Mouse (Mus musculus) kidney, adult 11 months (tissue): ENCODE data around the gene Dmbt1.
"Not testable (repeated sequence)": the region's sequence is repeated elsewhere in the genome, so short reads cannot be mapped to it uniquely, and the experiment has no call there.

Experiments
- DNase-seq: peaks from one replicate; pipeline ENCODE4 v3.0.0; 2022

Gene Dmbt1

GRCm38 (mm10) chr7:131054808-131055370, 23.0 kb downstream of the Dmbt1 start:
- DNase-seq: no peak

- not testable (repeated sequence) for DNase-seq
These were observed 26.1 kb downstream of the Dmbt1 start for GRCm38 (mm10) chr7:131057918-131058317.

GRCm38 (mm10) chr7:131059808-131060207, 28.0 kb downstream of the Dmbt1 start:
- not testable (repeated sequence) for DNase-seq

GRCm38 (mm10) chr7:131062541-131062940, 30.7 kb downstream of the Dmbt1 start:
- DNase-seq: no peak

GRCm38 (mm10) chr7:131068191-131068590, 36.3 kb downstream of the Dmbt1 start:
- not testable (repeated sequence) for DNase-seq

- not testable (repeated sequence) for DNase-seq
These were observed 41.6 kb downstream of the Dmbt1 start for GRCm38 (mm10) chr7:131073476-131073875.

- not testable (repeated sequence) for DNase-seq
These were observed 42.2 kb downstream of the Dmbt1 start for GRCm38 (mm10) chr7:131074098-131074497.

GRCm38 (mm10) chr7:131075956-131076355, 44.1 kb downstream of the Dmbt1 start:
- no peak for DNase-seq

GRCm38 (mm10) chr7:131082403-131082802, 50.5 kb downstream of the Dmbt1 start:
- DNase-seq: not testable (repeated sequence)

GRCm38 (mm10) chr7:131112486-131112885, 80.6 kb downstream of the Dmbt1 start:
- DNase-seq: peak; percentile 7

- no peak for DNase-seq
These were observed 81.8 kb downstream of the Dmbt1 start for GRCm38 (mm10) chr7:131113676-131114075.

- no peak for DNase-seq
These were observed 82.6 kb downstream of the Dmbt1 start for GRCm38 (mm10) chr7:131114434-131114833.

- no peak for DNase-seq
These were observed 90.5 kb downstream of the Dmbt1 start for GRCm38 (mm10) chr7:131122210-131122807.

GRCm38 (mm10) chr7:131130021-131130420, 98.2 kb downstream of the Dmbt1 start:
- no peak for DNase-seq

GRCm38 (mm10) chr7:131133181-131133580, 101.3 kb downstream of the Dmbt1 start:
- no peak for DNase-seq

GRCm38 (mm10) chr7:131146214-131146613, 114.4 kb downstream of the Dmbt1 start, which contains the start of gene 4933402N03Rik:
TSS of gene 4933402N03Rik (minus strand) at chr7:131146314.
- DNase-seq: no peak

- DNase-seq: no peak
These were observed 118.3 kb downstream of the Dmbt1 start for GRCm38 (mm10) chr7:131150179-131150578.

GRCm38 (mm10) chr7:131153044-131153443, 121.2 kb downstream of the Dmbt1 start:
- no peak for DNase-seq

- DNase-seq: no peak
These were observed 130.4 kb downstream of the Dmbt1 start for GRCm38 (mm10) chr7:131162251-131162650.

GRCm38 (mm10) chr7:131167771-131168170, 135.9 kb downstream of the Dmbt1 start:
- no peak for DNase-seq

- DNase-seq: no peak
These were observed 137.2 kb downstream of the Dmbt1 start for GRCm38 (mm10) chr7:131169099-131169498.
